Mouse (Mus musculus): Measurements from ENCODE around the gene Irak4.

Irak4 gene

GRCm38 (mm10) chr15:94565854-94566253, 22.4 kb downstream of the Irak4 start:
- DNase-seq = no peak

- DNase-seq = no peak
These were observed 25.2 kb downstream of the Irak4 start for GRCm38 (mm10) chr15:94568496-94569182.

GRCm38 (mm10) chr15:94571501-94571900, 28.1 kb downstream of the Irak4 start:
- DNase-seq = no peak

- DNase-seq = no peak
These were observed 29.3 kb downstream of the Irak4 start for GRCm38 (mm10) chr15:94572746-94573145.

- no peak for DNase-seq
These were observed 31.3 kb downstream of the Irak4 start for GRCm38 (mm10) chr15:94574566-94575268.

- DNase-seq = peak; percentile 75
These were observed 38.7 kb downstream of the Irak4 start for GRCm38 (mm10) chr15:94582000-94582593.

GRCm38 (mm10) chr15:94583153-94583552, 39.7 kb downstream of the Irak4 start:
- DNase-seq = no peak

GRCm38 (mm10) chr15:94584738-94585137, 41.3 kb downstream of the Irak4 start:
- no peak for DNase-seq

GRCm38 (mm10) chr15:94587826-94588715, 44.6 kb downstream of the Irak4 start:
- DNase-seq = no peak

GRCm38 (mm10) chr15:94589219-94590075, 46.0 kb downstream of the Irak4 start, which contains the start of gene Twf1:
Gene Twf1 (minus strand): TSS chr15:94589889.
- peak; percentile 98 for DNase-seq

- no peak for DNase-seq
These were observed 46.6 kb downstream of the Irak4 start for GRCm38 (mm10) chr15:94590083-94590482.

- no peak for DNase-seq
These were observed 47.9 kb downstream of the Irak4 start for GRCm38 (mm10) chr15:94591356-94591755.

- DNase-seq = peak; percentile 87
These were observed 50.1 kb downstream of the Irak4 start for GRCm38 (mm10) chr15:94593586-94593985.

GRCm38 (mm10) chr15:94600145-94600707, 56.8 kb downstream of the Irak4 start:
- DNase-seq = no peak

- peak; percentile 74 for DNase-seq
These were observed 57.9 kb downstream of the Irak4 start for GRCm38 (mm10) chr15:94601339-94601738.

GRCm38 (mm10) chr15:94602441-94602840, 59.0 kb downstream of the Irak4 start:
- no peak for DNase-seq

- DNase-seq = no peak
These were observed 64.3 kb downstream of the Irak4 start for GRCm38 (mm10) chr15:94607768-94608167.

GRCm38 (mm10) chr15:94616036-94616435, 72.6 kb downstream of the Irak4 start:
- DNase-seq = no peak

- no peak for DNase-seq
These were observed 77.5 kb downstream of the Irak4 start for GRCm38 (mm10) chr15:94620909-94621308.

GRCm38 (mm10) chr15:94628463-94628829, 85.0 kb downstream of the Irak4 start:
- DNase-seq = no peak

- peak; percentile 53 for DNase-seq
These were observed 85.6 kb downstream of the Irak4 start, which contains the start of gene Tmem117 for GRCm38 (mm10) chr15:94628830-94629601. Gene Tmem117 (plus strand): TSS chr15:94629232.
